Mouse (Mus musculus) cerebellum, postnatal 25 days (tissue): ENCODE data around the gene Fam53b.
"Not testable (repeated sequence)": the region's sequence is repeated elsewhere in the genome, so short reads cannot be mapped to it uniquely, and the experiment has no call there.

Source experiments
- DNase-seq, 2 experiments: peaks; one replicate each; pipeline ENCODE4 v3.0.0; 2021; ENCODE audit warnings: mixed read lengths in 2 of 2

Fam53b gene

DNA sequence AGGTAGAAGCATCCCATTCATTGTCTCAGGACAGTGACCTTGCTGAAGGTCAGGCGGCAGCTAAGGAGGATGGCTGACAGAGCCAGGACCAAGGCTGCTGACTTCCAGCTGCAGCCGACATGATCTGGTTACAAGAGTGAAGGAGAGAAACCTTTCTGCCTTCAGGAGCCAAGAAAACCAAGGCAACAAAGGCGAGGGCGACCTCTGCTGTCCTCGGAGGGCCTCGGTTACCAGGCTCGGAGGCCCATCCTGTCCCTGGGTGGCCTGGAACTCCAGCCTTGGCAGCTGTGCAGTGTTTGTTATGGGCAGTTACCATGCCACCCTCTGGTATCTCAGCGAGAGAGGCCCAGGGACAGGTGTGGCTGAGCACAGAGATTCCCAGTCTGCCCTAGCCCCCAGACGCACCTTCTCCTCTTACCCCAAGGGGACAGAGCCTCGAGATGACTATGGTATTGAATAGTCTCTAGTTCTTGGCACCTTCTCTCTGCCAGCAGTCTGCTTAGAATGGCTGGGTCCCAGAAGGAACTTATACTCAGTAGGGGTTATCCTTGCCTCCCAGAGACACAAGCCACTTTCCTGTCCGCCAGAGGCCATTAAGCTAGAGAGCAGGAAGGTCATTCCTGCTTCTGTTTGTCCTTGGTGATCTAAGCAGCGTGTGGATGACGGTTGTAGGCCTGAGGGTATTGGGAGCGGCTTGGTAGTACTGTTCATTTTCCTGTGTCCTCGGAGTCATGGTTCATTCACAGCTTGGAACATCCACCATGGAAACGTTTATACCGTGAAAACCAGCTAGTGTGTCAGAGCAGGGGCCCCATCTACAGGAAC lies 139.5 kb downstream of the Fam53b start:
- peak in 1 of 2 experiments; percentile 61 for DNase-seq

DNA sequence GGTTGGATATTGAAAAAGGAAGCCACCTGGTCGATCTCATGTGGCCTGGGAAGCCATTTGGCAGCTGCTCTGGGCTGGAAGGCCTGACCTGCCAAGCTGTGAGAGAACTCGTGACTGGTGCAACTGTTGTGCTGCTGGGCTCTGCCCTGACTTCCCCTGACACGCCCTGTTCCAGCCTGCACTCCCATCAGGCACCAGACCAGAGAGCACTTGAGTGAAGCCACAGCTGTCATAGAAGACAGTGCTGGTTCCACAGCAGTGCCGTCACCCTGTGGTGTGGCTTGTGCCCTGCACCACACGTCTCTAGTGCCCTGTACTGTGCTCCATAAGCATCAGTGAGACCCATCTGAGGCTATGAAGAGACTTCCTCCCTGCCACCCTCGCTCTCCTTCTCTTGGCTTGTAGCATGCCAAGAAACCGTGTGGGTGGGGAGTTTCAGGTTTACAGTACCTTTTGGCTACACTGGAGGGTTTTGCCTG lies 141.2 kb downstream of the Fam53b start:
- DNase-seq = peak in 1 of 2 experiments; percentile 63

DNA sequence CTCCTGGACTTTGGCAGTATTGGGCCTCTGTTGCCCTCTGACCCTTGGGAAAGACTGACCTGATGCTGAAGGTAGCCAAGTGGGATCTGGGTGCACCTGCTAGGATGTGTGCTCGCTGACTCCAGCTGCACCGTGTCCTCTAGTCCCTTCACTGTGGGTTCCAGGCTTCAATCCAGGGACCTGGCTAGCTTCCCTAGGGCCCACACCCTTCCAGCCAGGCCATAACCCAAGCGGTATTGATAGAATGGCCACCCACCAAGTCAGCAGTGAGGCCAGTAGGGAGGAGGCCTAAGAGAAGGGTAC lies 142.9 kb downstream of the Fam53b start:
- no peak for DNase-seq

DNA sequence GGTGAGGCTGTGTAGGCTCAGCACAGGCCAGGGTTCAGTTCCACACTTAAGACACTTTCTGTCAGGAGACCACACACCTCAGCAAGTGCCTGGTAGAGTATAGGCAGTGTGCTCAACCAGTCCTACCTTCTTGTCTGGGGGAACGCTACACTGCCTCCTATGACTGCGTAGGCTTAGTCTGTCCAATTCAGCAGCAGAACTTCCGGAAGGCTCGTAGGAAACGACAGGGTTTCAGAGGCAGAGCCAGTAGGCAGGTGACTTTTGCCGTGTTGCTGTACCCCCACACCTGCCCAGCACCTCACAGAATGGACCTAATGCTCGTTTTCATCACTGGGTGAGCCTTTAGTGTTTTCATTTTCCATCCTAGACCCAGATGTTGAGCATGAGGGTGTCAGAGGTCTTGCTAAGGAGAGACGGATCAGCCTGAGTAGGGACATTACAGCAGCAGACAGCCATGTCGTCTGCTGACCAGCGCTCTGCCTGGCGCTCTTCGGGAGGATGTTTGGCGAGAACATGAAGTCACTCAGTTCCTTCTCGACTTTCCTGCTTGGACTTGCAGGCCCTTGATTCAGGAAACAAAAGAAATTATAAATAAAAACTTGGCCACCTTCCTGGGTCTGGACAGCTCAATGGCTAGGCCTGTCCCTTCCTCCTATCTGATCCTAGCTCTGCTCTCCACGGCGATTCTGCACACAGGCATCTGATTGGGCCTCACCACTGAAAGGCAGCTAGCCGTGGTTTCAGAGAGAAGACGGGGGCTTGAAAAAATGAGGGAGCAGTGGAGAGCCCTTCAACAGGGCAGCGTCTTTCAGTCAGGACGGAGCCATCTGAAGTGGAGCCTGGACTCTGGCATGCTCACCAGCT lies 143.5 kb downstream of the Fam53b start:
- no peak for DNase-seq

DNA sequence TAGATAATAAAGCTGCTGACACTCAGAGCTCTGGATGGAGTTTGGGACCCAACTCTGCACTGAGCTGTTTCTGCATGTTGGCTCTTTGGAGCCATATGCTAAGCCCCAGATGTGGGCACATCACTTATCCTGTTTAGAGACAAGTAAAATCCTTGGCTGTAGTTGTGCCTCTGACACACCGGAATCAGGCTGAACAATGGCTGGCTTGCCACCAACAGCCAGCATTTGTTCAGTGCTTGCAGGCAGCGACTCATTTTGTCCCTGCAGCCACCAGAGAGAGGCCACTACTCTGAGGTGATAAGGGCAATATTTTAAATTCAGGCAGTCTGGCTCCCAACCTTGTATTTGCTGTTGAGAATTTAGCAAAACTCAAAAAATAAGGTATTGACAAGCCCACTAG lies 145.1 kb downstream of the Fam53b start:
- DNase-seq = no peak

DNA sequence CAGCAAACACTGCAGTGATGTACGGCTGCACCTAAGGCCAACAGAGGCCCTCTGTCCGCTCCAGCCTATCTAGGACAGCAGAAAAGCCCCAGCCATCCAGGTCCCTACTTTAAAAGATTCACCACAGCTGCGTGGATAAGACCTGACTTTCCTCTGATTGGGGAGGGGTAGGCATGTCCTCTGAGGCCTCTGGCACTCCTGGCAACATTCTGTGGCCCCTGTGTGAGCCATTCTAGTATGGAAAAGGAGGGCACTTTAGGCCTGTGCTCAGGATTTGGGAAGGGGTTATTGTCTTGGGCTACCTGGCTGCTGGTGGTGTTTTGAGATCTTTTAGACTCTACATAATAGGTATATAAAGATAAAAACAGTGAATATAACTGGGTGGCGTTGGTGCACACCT lies 147.2 kb downstream of the Fam53b start:
- no peak for DNase-seq

DNA sequence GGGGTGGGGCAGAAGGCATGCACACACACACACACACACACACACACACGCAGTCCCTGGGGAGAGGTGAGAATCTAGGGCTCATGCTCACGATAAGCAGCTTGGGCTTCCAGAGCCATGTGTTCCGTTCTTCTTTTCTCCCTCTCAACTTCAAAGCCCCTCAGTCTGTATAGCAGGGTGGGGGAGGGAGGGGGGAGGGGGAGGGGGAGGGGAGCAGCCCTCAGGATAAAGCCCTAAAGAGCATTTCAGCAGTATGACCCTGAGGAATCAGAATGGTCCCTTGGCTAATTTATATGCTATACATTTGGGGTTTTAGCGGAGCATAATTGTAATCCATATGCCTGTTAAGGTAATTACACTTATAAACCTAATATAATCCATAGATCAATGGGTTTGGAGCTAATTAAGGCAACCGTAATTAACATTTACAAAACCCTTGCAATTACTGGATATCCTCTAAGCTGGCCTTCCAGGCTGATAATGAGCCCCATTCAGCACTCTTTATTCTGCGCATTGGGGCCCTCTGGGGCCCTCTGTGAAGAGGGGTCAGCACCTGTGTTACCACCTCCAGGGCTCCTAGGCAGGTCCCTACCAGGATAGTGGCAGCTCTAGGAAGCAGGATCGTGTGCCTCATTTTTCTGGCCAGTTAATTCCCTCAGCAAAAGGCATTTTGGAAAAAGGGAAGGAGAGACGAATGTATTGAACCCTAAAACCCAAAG lies 147.9 kb downstream of the Fam53b start:
- no peak for DNase-seq

DNA sequence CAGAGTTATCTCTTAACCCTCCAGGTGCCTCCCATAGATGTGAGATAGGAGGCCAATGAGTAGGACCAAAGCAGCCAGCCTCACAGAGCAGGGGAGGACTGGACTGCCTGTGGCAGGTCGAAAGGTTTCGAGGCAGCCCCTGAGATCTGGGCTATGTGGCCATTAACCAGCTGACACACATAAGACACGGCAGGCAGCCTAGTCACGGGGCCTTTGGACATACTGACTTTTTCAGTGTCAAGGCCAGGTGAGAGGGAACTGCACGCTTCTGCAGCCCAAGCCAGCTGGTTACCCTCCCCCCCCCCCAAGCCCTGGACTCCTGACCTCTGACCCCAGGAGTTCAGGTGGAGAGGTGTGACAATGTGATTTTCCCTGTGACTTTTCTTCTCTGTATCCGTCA lies 148.9 kb downstream of the Fam53b start:
- DNase-seq = no peak

DNA sequence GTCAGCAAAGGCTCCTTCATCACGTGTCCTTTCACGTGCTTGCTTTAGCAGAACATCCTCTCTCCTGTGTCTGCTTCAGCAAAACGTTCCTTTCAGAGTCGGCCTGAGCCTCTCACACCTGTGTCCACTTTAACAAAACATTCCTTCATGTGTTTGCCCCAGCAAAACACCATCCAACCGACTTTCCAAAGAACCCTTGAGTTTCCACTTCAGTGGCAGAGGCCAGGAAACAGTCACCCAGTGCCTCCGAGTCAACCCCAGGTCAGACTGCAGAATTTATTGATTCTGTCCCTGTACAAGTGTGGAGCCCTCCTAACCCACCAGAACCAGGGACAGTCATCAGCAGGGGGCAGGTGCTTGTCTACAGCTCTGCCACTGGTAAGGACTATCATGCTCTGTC lies 150.9 kb downstream of the Fam53b start:
- DNase-seq = not testable (repeated sequence)
